Mouse (Mus musculus) myocyte (in vitro differentiated cells): ENCODE results near the gene Tgfbr3l. TPM values are rescaled to one million over a fixed set of nuclear protein-coding genes. Genes with fewer than 3 reads are reported as not detected.

ENCODE experiments used
- H3K27me3 ChIP-seq: one replicate; pipeline ENCODE4 v1.6.1; 2011; ENCODE audit not compliant: control insufficient read depth, insufficient read depth, insufficient read length
- H3K36me3 ChIP-seq: one replicate; pipeline ENCODE4 v1.6.1; 2011; ENCODE audit not compliant: control insufficient read depth, insufficient read depth
- H3K4me2 ChIP-seq: one replicate; pipeline ENCODE4 v1.6.1; 2011; ENCODE audit warnings: low read depth, control low read depth
- H3K4me3 ChIP-seq: one replicate; pipeline ENCODE4 v1.5.1; 2011; ENCODE audit warnings: mild to moderate bottlenecking, control low read depth, moderate library complexity
- H3K79me2 ChIP-seq: one replicate; pipeline ENCODE4 v1.6.1; 2011; ENCODE audit not compliant: control insufficient read depth, insufficient read depth
- H3ac ChIP-seq: one replicate; pipeline ENCODE4 v1.6.1; 2011; ENCODE audit not compliant: control insufficient read depth, insufficient read length
- CEBPB ChIP-seq: IDR thresholded peaks from 2 replicates; pipeline ENCODE4 v1.6.1; 2011; ENCODE audit warnings: mild to moderate bottlenecking, moderate library complexity; ENCODE audit not compliant: poor library complexity, insufficient read depth, severe bottlenecking
- E2F4 ChIP-seq: IDR thresholded peaks from one replicate; pipeline ENCODE4 v1.6.1; 2011; ENCODE audit warnings: mild to moderate bottlenecking, control low read depth, moderate library complexity; ENCODE audit not compliant: insufficient read depth
- MAX ChIP-seq: IDR thresholded peaks from one replicate; pipeline ENCODE4 v1.6.1; 2011; ENCODE audit warnings: low read depth, mild to moderate bottlenecking, control low read depth
- MYOD1 ChIP-seq, 3 experiments: IDR thresholded peaks; one replicate each; pipeline ENCODE4 v1.6.1; 2011; ENCODE audit warnings: control low read depth in 2 of 3, low read depth in 2 of 3, mild to moderate bottlenecking in 2 of 3, moderate library complexity in 1 of 3; ENCODE audit not compliant: insufficient read length in 2 of 3, control insufficient read depth in 1 of 3
- MYOG ChIP-seq, 3 experiments: IDR thresholded peaks; one replicate each; pipeline ENCODE4 v1.6.1; 2011; ENCODE audit warnings: control low read depth in 2 of 3, low read depth in 2 of 3, mild to moderate bottlenecking in 2 of 3; ENCODE audit not compliant: insufficient read length in 2 of 3, control insufficient read depth in 1 of 3, insufficient read depth in 1 of 3
- POLR2A ChIP-seq: IDR thresholded peaks from one replicate; pipeline ENCODE4 v1.6.1; 2011; ENCODE audit warnings: low read depth, mild to moderate bottlenecking, control low read depth, moderate library complexity; ENCODE audit not compliant: insufficient read length
- POLR2AphosphoS2 ChIP-seq: IDR thresholded peaks from one replicate; pipeline ENCODE4 v1.6.1; 2011; ENCODE audit warnings: low read depth, control low read depth; ENCODE audit not compliant: insufficient read length
- REST ChIP-seq: IDR thresholded peaks from one replicate; pipeline ENCODE4 v1.6.1; 2011; ENCODE audit warnings: mild to moderate bottlenecking, control low read depth, moderate library complexity; ENCODE audit not compliant: insufficient read depth, insufficient read length
- SRF ChIP-seq: IDR thresholded peaks from one replicate; pipeline ENCODE4 v1.6.1; 2011; ENCODE audit warnings: low read depth; ENCODE audit not compliant: control insufficient read depth, insufficient read length
- TCF12 ChIP-seq: IDR thresholded peaks from one replicate; pipeline ENCODE4 v1.6.1; 2011; ENCODE audit warnings: mild to moderate bottlenecking, control low read depth; ENCODE audit not compliant: poor library complexity, insufficient read depth, severe bottlenecking
- TCF3 ChIP-seq: IDR thresholded peaks from one replicate; pipeline ENCODE4 v1.6.1; 2011; ENCODE audit warnings: low read depth, control low read depth; ENCODE audit not compliant: insufficient read length
- USF1 ChIP-seq: IDR thresholded peaks from one replicate; pipeline ENCODE4 v1.6.1; 2011; ENCODE audit warnings: low read depth, mild to moderate bottlenecking, control low read depth, moderate library complexity
- polyA plus RNA-seq: library from polyadenylated mRNA; unstranded; fragments of >200 nt; fragmentation: generic; extraction: Trizol; gene quantifications from one replicate; pipeline ENCODE4 v1.2.1, GENCODE M21; 2012; ENCODE audit warnings: missing spikeins

Tgfbr3l gene
- polyA plus RNA-seq, 1 experiment: 1.4 TPM

GRCm38 (mm10) chr8:4227919-4228318 lies 20.1 kb upstream of the Tgfbr3l start:
- no peak overlapping the region for H3K4me2 ChIP-seq
- no peaks in the 10 kb centered on the region for H3K36me3 ChIP-seq
- no peak overlapping the region for H3ac ChIP-seq
- peak overlapping the region; percentile 23 for H3K4me3 ChIP-seq
- TF ChIP-seq MYOD1 (IDR thresholded peaks at IDR 0.05; ENCODE audit: control insufficient read depth in 1 of 3, insufficient read length in 2 of 3, low read depth in 2 of 3): no peak
- no peak for TF ChIP-seq MAX
- no peak for TF ChIP-seq REST
- TF ChIP-seq E2F4: no peak
- TF ChIP-seq MYOG (IDR thresholded peaks at IDR 0.05; ENCODE audit: control insufficient read depth in 1 of 3, insufficient read depth in 1 of 3, insufficient read length in 2 of 3, low read depth in 2 of 3): no peak
- TF ChIP-seq USF1: no peak
- TF ChIP-seq CEBPB: no peak
- no peak for TF ChIP-seq POLR2AphosphoS2
- no peak for TF ChIP-seq TCF12
- TF ChIP-seq TCF3: no peak
- TF ChIP-seq POLR2A: no peak
- no peak for TF ChIP-seq SRF
- no peaks in the 10 kb centered on the region for H3K79me2 ChIP-seq
- peaks cover 14% of the 10 kb centered on the region for H3K27me3 ChIP-seq

DNA sequence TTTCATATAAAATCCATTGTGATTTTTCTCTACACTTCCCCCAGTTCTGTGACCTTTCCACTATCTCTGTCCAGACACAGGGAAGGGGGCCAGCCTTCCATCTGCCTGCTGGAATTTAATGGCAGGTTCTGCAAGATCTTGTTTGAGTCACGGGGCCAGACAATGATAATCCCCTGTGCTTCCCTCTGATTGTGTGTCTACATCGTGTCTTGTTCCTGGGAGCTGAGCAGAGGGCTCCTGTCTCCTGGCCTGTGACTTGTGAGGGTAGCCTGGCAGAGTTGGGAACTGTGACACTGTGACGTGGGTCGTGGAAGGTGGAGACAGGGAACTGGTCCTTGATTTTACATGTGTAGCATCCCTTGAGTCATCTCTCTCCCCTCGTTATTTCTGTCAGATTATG lies 18.2 kb upstream of the Tgfbr3l start:
- no peaks in the 10 kb centered on the region for H3K36me3 ChIP-seq
- peaks cover 1% of the 10 kb centered on the region for H3K27me3 ChIP-seq
- H3K79me2 ChIP-seq: no peaks in the 10 kb centered on the region
- no peak overlapping the region for H3K4me2 ChIP-seq
- TF ChIP-seq USF1 (no peak), POLR2A (no peak), MYOG (IDR thresholded peaks at IDR 0.05; ENCODE audit: control insufficient read depth in 1 of 3, insufficient read depth in 1 of 3, insufficient read length in 2 of 3, low read depth in 2 of 3) (no peak), TCF3 (no peak), MYOD1 (IDR thresholded peaks at IDR 0.05; ENCODE audit: control insufficient read depth in 1 of 3, insufficient read length in 2 of 3, low read depth in 2 of 3) (no peak), REST (no peak), E2F4 (no peak), SRF (no peak), MAX (no peak)
- H3ac ChIP-seq: no peak overlapping the region
- H3K4me3 ChIP-seq: no peak overlapping the region

GRCm38 (mm10) chr8:4230612-4231351 lies 17.2 kb upstream of the Tgfbr3l start:
- Histone ChIP-seq H3K4me3 (no peak overlapping the region), H3K4me2 (no peak overlapping the region), H3K36me3 (no peaks in the 10 kb centered on the region), H3K27me3 (no peaks in the 10 kb centered on the region), H3ac (no peak overlapping the region), H3K79me2 (no peaks in the 10 kb centered on the region)
- TF ChIP-seq TCF12: no peak
- no peak for TF ChIP-seq USF1
- no peak for TF ChIP-seq TCF3
- TF ChIP-seq POLR2AphosphoS2: no peak
- TF ChIP-seq MYOD1 (IDR thresholded peaks at IDR 0.05; ENCODE audit: control insufficient read depth in 1 of 3, insufficient read length in 2 of 3, low read depth in 2 of 3): no peak
- TF ChIP-seq CEBPB: no peak
- TF ChIP-seq MYOG (IDR thresholded peaks at IDR 0.05; ENCODE audit: control insufficient read depth in 1 of 3, insufficient read depth in 1 of 3, insufficient read length in 2 of 3, low read depth in 2 of 3): no peak
- TF ChIP-seq SRF: no peak
- TF ChIP-seq MAX: no peak
- TF ChIP-seq E2F4: no peak
- no peak for TF ChIP-seq POLR2A
- TF ChIP-seq REST: no peak

DNA sequence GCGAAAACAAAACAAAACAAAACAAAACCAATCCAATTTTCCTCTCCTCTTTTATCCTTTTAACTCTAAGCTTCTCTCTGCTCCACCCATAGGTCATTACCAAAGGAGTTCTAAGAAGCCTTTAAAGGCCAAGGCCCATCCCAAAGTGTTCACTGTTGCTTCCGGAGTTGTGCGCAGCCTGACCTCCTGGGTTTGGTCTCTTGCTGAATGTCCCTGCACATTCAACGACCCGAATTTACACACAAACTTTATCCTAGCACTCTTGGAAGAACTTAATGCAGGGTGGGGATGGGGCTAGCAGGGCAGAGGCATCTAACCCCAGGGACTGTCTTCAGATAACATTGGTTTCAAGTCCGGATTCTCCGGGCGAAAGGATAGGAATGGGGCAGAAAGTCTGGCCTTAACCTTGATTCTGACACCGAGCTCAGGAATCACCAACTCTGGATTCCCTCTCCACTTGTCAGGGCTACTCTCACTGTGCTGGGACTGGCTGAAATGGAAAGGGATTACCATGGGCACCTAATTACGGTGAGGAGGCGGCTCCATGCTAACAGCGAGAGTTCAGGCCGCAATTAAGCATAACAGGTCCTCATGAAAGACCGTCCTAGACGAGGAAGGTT lies 10.1 kb upstream of the Tgfbr3l start:
- H3ac ChIP-seq: peak overlapping the region; percentile 76
- no peak for TF ChIP-seq TCF3
- TF ChIP-seq POLR2AphosphoS2: no peak
- no peak for TF ChIP-seq POLR2A
- TF ChIP-seq SRF: no peak
- no peak for TF ChIP-seq E2F4
- TF ChIP-seq REST: no peak
- TF ChIP-seq USF1: no peak
- no peak for TF ChIP-seq CEBPB
- no peak for TF ChIP-seq MYOG (IDR thresholded peaks at IDR 0.05; ENCODE audit: control insufficient read depth in 1 of 3, insufficient read depth in 1 of 3, insufficient read length in 2 of 3, low read depth in 2 of 3)
- TF ChIP-seq MYOD1 (IDR thresholded peaks at IDR 0.05; ENCODE audit: control insufficient read depth in 1 of 3, insufficient read length in 2 of 3, low read depth in 2 of 3): no peak
- TF ChIP-seq MAX: no peak
- TF ChIP-seq TCF12: no peak
- H3K4me3 ChIP-seq: peak overlapping the region; percentile 89
- H3K27me3 ChIP-seq: no peaks in the 10 kb centered on the region
- peaks cover 31% of the 10 kb centered on the region for H3K79me2 ChIP-seq
- H3K36me3 ChIP-seq: peaks cover 6% of the 10 kb centered on the region
- H3K4me2 ChIP-seq: peak overlapping the region; percentile 91
